Mouse (Mus musculus): ENCODE data around the gene Pdk1.
A peak's percentile ranks its signal among the peaks of the same experiment; 100 is the strongest.

Pdk1 gene

GRCm38 (mm10) chr2:71872801-71873443 is at the start of gene Pdk1:
Gene Pdk1, plus strand, starts transcription at chr2:71873224.
- DNase-seq (ENCODE audit: low spot score in 2 of 2): peak; percentile 96

- DNase-seq (ENCODE audit: low spot score in 2 of 2): no peak
Measured at GRCm38 (mm10) chr2:71824146-71824545, 48.9 kb upstream of the Pdk1 start.

- DNase-seq (ENCODE audit: low spot score in 2 of 2): no peak
Measured at GRCm38 (mm10) chr2:71827711-71828110, 45.3 kb upstream of the Pdk1 start.

- DNase-seq (ENCODE audit: low spot score in 2 of 2): no peak
Measured at GRCm38 (mm10) chr2:71828928-71829327, 44.1 kb upstream of the Pdk1 start.

GRCm38 (mm10) chr2:71833626-71834025 is 39.4 kb upstream of the Pdk1 start:
- no peak for DNase-seq (ENCODE audit: low spot score in 2 of 2)

GRCm38 (mm10) chr2:71834371-71834770 is 38.7 kb upstream of the Pdk1 start:
- DNase-seq (ENCODE audit: low spot score in 2 of 2): no peak

- no peak for DNase-seq (ENCODE audit: low spot score in 2 of 2)
Measured at GRCm38 (mm10) chr2:71835556-71835955, 37.5 kb upstream of the Pdk1 start.

- DNase-seq (ENCODE audit: low spot score in 2 of 2): no peak
Measured at GRCm38 (mm10) chr2:71836232-71836631, 36.8 kb upstream of the Pdk1 start.

- DNase-seq (ENCODE audit: low spot score in 2 of 2): no peak
Measured at GRCm38 (mm10) chr2:71837261-71837660, 35.8 kb upstream of the Pdk1 start.

GRCm38 (mm10) chr2:71837791-71838190 is 35.2 kb upstream of the Pdk1 start:
- DNase-seq (ENCODE audit: low spot score in 2 of 2): peak in 1 of 2 experiments; percentile 18

GRCm38 (mm10) chr2:71843316-71843715 is 29.7 kb upstream of the Pdk1 start:
- no peak for DNase-seq (ENCODE audit: low spot score in 2 of 2)

- no peak for DNase-seq (ENCODE audit: low spot score in 2 of 2)
Measured at GRCm38 (mm10) chr2:71844906-71845305, 28.1 kb upstream of the Pdk1 start.

- DNase-seq (ENCODE audit: low spot score in 2 of 2): peak; percentile 29 to 41
Measured at GRCm38 (mm10) chr2:71852161-71852560, 20.9 kb upstream of the Pdk1 start.

- no peak for DNase-seq (ENCODE audit: low spot score in 2 of 2)
Measured at GRCm38 (mm10) chr2:71855076-71855475, 17.9 kb upstream of the Pdk1 start.

- DNase-seq (ENCODE audit: low spot score in 2 of 2): no peak
Measured at GRCm38 (mm10) chr2:71863531-71864173, 9.4 kb upstream of the Pdk1 start.

- DNase-seq (ENCODE audit: low spot score in 2 of 2): peak; percentile 76 to 79
Measured at GRCm38 (mm10) chr2:71865022-71865421, 8.0 kb upstream of the Pdk1 start.

- DNase-seq (ENCODE audit: low spot score in 2 of 2): no peak
Measured at GRCm38 (mm10) chr2:71865935-71866334, 7.1 kb upstream of the Pdk1 start.

- DNase-seq (ENCODE audit: low spot score in 2 of 2): no peak
Measured at GRCm38 (mm10) chr2:71866565-71866964, 6.5 kb upstream of the Pdk1 start.

GRCm38 (mm10) chr2:71867019-71867418 is 6.0 kb upstream of the Pdk1 start:
- no peak for DNase-seq (ENCODE audit: low spot score in 2 of 2)

GRCm38 (mm10) chr2:71867480-71867879 is 5.5 kb upstream of the Pdk1 start:
- no peak for DNase-seq (ENCODE audit: low spot score in 2 of 2)

- DNase-seq (ENCODE audit: low spot score in 2 of 2): no peak
Measured at GRCm38 (mm10) chr2:71868256-71868655, 4.8 kb upstream of the Pdk1 start.

GRCm38 (mm10) chr2:71872141-71872540 is 883 bp upstream of the Pdk1 start:
- DNase-seq (ENCODE audit: low spot score in 2 of 2): no peak

- DNase-seq (ENCODE audit: low spot score in 2 of 2): peak in 1 of 2 experiments; percentile 25
Measured at GRCm38 (mm10) chr2:71873474-71874322, 674 bp downstream of the Pdk1 start.

Measured in right cerebral cortex, postnatal 36 days (tissue).